Mouse (Mus musculus): ENCODE results near the gene Lrfn3. TPM values are rescaled to one million over a fixed set of nuclear protein-coding genes. Genes with fewer than 3 reads are reported as not detected.

Lrfn3 gene
- polyA plus RNA-seq, 1 experiment from 2014 or later, result 8.1 TPM

DNA sequence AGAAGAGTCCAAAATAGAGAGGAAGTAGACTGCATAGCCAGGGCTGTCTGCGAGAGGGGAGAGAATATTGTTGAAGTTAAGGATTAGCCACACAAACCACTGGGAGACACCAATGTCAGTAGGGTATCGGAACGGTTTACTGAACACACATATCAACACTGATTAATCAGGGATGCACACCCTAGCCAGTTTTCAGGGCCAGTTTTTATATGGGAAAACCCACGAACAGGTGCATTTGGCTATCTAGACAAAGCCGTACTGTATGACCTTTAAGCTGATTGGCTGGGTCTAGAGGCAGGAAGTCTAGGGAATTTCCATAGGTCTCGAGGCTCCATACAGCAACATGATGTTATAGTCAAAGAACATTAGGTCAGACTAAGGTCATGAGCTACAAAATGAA, 39.7 kb downstream of the Lrfn3 start:
- peak; percentile 3; the same call in 1 of the 2 replicates for ATAC-seq
- 38% methylated on average over 6 of the region's 6 CpGs for WGBS
- H3K27ac ChIP-seq, result peak overlapping the region; percentile 58; the same call in 1 of the 2 replicates
- H3K27me3 ChIP-seq, result 0 out of 2 replicates have a peak, but pooled peaks cover 3% of the 10 kb centered on the region
- H3K9me3 ChIP-seq (replicated peaks), result no peaks in the 10 kb centered on the region; the same call in 1 of the 2 replicates
- peak overlapping the region; percentile 83 for H3K4me3 ChIP-seq
- peak overlapping the region; percentile 86 for H3K4me2 ChIP-seq
- peaks cover 23% of the 10 kb centered on the region for H3K4me1 ChIP-seq
- H3K36me3 ChIP-seq (ENCODE audit: poor library complexity, severe bottlenecking), result no peaks in the 10 kb centered on the region
- peak overlapping the region; percentile 60 for H3K9ac ChIP-seq

DNA sequence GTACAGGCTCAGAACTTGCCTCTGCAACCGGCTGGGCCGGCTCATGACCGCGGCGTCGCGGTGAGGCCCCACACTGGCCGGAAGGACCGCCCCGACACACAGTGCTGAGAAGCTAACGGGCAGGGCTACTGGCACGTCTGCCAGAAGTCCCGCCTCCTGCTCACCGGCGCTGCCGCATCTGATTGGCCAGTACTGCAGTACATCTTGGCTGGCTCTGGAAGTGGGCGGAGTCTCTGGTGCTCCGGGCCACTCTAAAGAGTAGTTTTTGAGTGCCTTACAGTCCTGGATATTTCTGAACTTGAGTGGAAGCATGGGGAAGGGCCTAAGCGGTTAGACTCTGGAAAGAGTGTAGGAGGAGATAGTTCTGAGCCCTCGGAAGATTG, 40.3 kb downstream of the Lrfn3 start:
- peak; percentile 100 for ATAC-seq
- 0% methylated on average over 20 of the region's 20 CpGs for WGBS

DNA sequence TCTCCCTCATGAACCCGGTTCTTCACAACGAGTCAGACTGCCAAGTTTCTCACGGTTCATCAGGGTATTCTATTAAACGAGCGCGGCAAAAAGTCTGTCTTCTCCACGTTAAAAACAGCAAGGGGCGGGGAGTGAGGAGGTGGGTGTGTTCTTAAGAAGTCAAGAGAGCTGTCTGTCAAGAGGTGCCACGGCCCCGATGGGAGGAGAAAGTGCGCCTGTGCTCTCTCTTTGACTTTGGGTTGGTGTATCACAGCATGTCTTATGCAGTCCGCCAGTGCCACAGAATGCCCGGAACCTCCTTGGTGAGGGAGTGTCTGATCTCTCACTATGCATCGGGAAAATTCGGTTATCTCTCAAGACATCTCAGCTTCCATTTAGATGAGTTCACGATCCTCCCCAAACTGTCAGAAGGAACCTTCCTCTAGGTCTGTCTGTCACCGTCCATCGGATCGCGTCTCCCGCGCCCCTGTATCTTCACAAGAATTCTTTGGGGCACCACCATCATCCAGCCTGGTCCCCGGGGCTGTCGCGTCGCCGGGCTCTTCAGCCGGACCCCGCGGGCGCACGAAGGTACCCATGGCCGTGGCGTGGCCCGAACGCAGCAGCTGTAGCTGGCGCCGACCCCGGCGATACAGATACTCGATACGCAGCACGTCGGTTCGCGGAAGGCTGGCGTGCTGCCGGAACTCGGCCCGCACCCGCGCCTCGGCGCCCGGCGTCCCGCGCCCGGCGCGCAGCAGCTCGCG, 40.9 kb downstream of the Lrfn3 start, which contains the start of gene E130208F15Rik:
E130208F15Rik (plus strand) TSS at position 202 of the 746 bp plus-strand sequence.
- H3K36me3 ChIP-seq (ENCODE audit: poor library complexity, severe bottlenecking), result no peaks in the 10 kb centered on the region
- under 1% methylated on average over 63 of the region's 63 CpGs for WGBS
- H3K27me3 ChIP-seq, result no peaks in the 10 kb centered on the region
- peak within 1 kb of the TSS; percentile 92 for H3K9ac ChIP-seq
- peaks cover 19% of the 10 kb centered on the region for H3K4me1 ChIP-seq
- H3K4me3 ChIP-seq, result peak within 1 kb of the TSS; percentile 83
- no peaks in the 10 kb centered on the region; the same call in 1 of the 2 replicates for H3K9me3 ChIP-seq (replicated peaks)
- H3K4me2 ChIP-seq, result peak within 1 kb of the TSS; percentile 86
- H3K27ac ChIP-seq, result peak within 1 kb of the TSS; percentile 73
- ATAC-seq, result peak; percentile 69

More for the DNA sequence above, 40.3 kb downstream of the Lrfn3 start:
- 0 out of 2 replicates have a peak, but pooled peaks cover 3% of the 10 kb centered on the region for H3K27me3 ChIP-seq
- peak overlapping the region; percentile 92 for H3K9ac ChIP-seq
- peaks cover 21% of the 10 kb centered on the region for H3K4me1 ChIP-seq
- H3K27ac ChIP-seq, result peak overlapping the region; percentile 73
- no peaks in the 10 kb centered on the region; the same call in 1 of the 2 replicates for H3K9me3 ChIP-seq (replicated peaks)
- H3K36me3 ChIP-seq (ENCODE audit: poor library complexity, severe bottlenecking), result no peaks in the 10 kb centered on the region
- H3K4me3 ChIP-seq, result peak overlapping the region; percentile 83
- peak overlapping the region; percentile 86 for H3K4me2 ChIP-seq

DNA sequence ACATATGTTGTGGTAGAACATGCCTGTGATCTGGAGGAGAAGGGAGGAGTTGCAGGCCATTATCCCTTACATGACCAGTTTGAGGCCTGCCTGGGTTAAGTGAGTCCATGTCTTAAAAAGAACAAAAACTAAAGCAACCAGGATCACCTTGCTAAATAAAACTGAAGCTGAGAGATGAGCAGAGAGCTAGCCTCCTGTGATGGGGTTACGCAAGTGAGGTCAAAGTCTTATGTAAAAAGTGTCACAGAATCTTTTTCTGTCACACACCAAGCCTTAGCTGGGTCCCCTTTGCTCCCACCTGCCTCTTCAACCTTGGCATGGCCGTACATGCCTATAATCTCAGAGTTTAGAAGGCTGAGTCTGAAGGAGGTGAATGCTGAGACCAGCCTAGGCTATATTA, 41.6 kb downstream of the Lrfn3 start:
- no peak for ATAC-seq
- WGBS, result 79% methylated on average over 2 of the region's 2 CpGs
- Histone ChIP-seq H3K36me3 (ENCODE audit: poor library complexity, severe bottlenecking) (no peaks in the 10 kb centered on the region), H3K4me2 (peak overlapping the region; percentile 86), H3K4me1 (peaks cover 19% of the 10 kb centered on the region), H3K9me3 (replicated peaks) (no peaks in the 10 kb centered on the region; the same call in 1 of the 2 replicates), H3K27ac (no peak overlapping the region), H3K27me3 (no peaks in the 10 kb centered on the region), H3K9ac (peak overlapping the region; percentile 92; the same call in 1 of the 2 replicates), H3K4me3 (peak overlapping the region; percentile 83)

DNA sequence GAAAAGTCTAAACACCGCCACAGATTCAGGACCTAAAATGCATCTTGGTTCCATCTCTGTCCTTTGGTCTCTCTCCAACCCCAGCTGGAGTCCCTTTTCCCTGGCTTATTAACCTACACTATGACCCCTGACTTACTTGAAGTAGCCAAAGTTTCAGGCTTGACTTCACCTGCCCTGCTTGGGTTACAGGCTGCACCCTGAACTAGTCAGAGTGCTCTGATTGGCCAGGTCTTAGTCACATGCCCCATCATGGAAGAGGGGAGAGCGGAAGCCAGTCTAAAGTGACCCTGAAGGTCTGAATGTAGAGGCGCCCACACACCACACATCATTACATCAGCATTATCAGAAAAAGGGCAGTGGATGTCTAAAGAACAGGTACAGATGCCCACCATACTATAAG, 44.4 kb downstream of the Lrfn3 start:
- H3K4me2 ChIP-seq, result no peak overlapping the region
- H3K27ac ChIP-seq, result no peak overlapping the region
- no peaks in the 10 kb centered on the region for H3K9me3 ChIP-seq (replicated peaks)
- H3K9ac ChIP-seq, result no peak overlapping the region
- WGBS, result 94% methylated on average over 3 of the region's 3 CpGs
- no peaks in the 10 kb centered on the region for H3K36me3 ChIP-seq (ENCODE audit: poor library complexity, severe bottlenecking)
- peaks cover 25% of the 10 kb centered on the region for H3K4me1 ChIP-seq
- no peaks in the 10 kb centered on the region for H3K27me3 ChIP-seq
- no peak for ATAC-seq
- no peak overlapping the region for H3K4me3 ChIP-seq

DNA sequence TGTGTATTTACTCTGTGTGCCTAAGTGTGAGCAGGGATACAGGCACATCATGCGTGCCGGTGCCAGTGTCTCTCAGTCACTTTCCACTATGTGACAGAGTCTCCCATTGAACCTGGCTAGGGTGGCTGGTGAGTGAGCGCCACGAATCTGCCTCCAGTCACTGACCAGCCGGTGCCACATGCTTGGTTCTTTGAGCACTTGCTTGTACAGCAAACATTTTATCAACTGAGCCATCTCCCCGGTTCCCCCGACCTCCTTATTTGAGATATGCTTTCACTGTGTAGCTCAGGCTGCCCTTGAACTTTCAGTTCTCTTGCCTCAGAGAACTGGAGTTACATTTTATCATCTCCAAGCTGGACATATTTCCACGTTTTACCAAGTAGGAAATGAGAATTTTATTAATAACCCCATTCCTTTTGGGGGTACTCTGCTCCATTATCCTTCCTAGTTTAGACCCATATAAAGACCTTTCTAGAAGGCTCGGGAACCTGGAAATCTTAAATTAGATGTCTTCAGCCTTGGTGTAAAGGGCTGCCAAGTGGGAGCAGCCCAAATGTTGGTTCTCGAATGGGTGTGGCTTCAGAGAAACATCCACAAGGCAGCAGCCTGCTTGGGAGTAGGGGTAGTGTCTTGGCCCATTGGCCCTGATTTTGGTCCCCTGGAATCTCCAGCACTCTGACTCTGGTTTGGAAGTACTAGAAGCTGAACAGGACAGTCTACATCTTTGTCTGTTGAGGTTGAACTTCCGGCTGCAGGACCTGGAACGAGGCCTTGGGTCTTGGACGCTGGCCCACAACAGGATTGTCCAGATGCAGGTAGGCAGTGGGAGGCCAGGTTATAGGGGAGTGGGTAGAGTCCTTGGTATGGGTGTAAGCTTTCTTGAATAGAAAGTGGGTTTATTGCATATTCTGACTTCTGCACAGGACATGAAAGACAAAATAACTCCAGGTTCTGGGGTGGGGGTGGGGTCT, 46.7 kb downstream of the Lrfn3 start:
- Histone ChIP-seq H3K4me1 (peaks cover 10% of the 10 kb centered on the region), H3K9ac (no peak overlapping the region), H3K4me3 (no peak overlapping the region), H3K4me2 (no peak overlapping the region), H3K27me3 (no peaks in the 10 kb centered on the region), H3K9me3 (replicated peaks) (no peaks in the 10 kb centered on the region), H3K27ac (no peak overlapping the region), H3K36me3 (ENCODE audit: poor library complexity, severe bottlenecking) (peaks cover 11% of the 10 kb centered on the region; the same call in 1 of the 2 replicates)
- no peak for ATAC-seq
- 77% methylated on average over 13 of the region's 13 CpGs for WGBS

DNA sequence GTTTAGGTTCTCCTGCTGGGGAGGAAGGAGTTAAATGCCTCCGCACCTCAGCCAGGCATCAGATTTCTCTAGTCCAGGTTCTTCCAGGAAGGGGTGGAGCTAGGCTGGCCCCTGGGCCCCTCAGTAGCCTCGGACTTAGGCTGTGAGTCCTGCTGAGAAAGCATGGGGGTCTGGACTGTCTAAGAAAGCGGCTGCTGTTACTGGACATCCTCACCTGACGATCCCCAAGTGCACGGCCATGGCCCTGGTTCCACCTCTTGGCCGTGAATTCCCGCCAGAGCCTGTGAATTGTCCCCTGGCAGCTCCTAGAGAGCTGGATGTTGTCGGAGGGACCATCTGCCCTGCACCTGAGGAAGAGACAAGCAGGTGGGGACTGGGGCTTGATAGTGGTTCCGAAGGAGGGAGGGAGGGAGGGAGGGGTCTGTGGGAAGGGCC, 47.8 kb downstream of the Lrfn3 start, which contains the start of gene Syne4:
Syne4 (plus strand) TSS at position 87 of the 435 bp plus-strand sequence.
- Histone ChIP-seq H3K27me3 (no peaks in the 10 kb centered on the region), H3K9me3 (replicated peaks) (no peaks in the 10 kb centered on the region), H3K4me2 (peak within 1 kb of the TSS; percentile 40), H3K9ac (peak within 1 kb of the TSS; percentile 54), H3K4me3 (peak within 1 kb of the TSS; percentile 6; the same call in 1 of the 2 replicates), H3K4me1 (peaks cover 10% of the 10 kb centered on the region), H3K27ac (no peak within 1 kb of the TSS), H3K36me3 (ENCODE audit: poor library complexity, severe bottlenecking) (peaks cover 11% of the 10 kb centered on the region; the same call in 1 of the 2 replicates)
- WGBS, result 2% methylated on average over 9 of the region's 9 CpGs
- ATAC-seq, result no peak

DNA sequence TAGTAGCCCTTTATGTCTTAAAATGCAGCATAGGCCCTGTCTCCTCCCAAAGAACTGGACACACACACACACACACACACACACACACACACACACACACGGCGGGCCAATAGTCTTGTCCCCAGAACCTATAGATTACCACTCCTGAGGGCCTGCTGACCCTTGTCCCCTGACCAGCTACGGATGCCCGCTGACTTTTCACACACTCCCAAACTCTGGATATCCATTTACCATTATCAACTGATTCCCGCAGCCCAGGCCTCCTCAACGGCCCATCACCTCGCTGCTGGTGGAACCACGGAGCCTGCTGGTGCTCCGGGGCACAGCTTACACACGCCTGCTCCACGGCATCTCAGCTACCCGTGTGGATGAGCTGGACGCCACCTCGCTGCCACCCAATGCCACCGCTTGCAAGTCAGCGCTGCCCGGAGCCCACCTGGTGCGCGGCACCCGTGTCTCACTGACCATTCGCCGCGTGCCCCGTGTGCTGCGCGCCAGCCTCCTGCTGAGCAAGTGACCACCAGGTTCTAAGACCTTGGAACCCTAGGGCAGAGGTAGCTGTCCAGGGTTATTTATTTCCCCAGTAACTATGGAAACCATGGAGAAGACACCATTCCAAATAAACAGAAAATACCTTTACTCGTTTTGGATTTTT, 48.8 kb downstream of the Lrfn3 start:
- ATAC-seq, result no peak
- 49% methylated on average over 27 of the region's 27 CpGs for WGBS
- Histone ChIP-seq H3K36me3 (ENCODE audit: poor library complexity, severe bottlenecking) (peaks cover 11% of the 10 kb centered on the region; the same call in 1 of the 2 replicates), H3K27ac (no peak overlapping the region), H3K4me2 (no peak overlapping the region), H3K4me3 (no peak overlapping the region), H3K9me3 (replicated peaks) (no peaks in the 10 kb centered on the region), H3K9ac (no peak overlapping the region), H3K27me3 (no peaks in the 10 kb centered on the region), H3K4me1 (peaks cover 17% of the 10 kb centered on the region)

DNA sequence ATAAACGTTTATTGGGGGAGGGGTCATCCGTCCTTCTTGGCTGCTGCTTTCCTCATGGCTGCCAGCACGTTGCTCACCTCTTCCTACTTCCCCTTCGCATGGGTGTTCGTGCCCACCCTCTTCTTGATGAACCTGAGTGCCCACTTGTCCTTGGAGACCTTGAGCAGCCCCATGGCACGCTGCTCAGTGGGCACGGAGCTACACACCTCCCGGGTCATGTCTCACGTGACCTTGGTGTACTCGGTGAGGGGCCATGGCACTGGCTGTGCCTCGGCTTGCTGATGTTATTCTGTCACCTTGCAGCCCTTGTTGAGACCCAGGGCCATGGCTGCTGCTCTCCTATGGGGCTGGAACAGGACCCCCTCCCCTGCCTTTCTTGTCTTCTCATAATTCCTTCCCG, 52.4 kb downstream of the Lrfn3 start:
- H3K4me1 ChIP-seq, result peaks cover 23% of the 10 kb centered on the region
- no peak for ATAC-seq
- 90% methylated on average over 12 of the region's 12 CpGs for WGBS
- no peak overlapping the region for H3K4me3 ChIP-seq
- H3K36me3 ChIP-seq (ENCODE audit: poor library complexity, severe bottlenecking), result peaks cover 34% of the 10 kb centered on the region
- no peaks in the 10 kb centered on the region for H3K9me3 ChIP-seq (replicated peaks)
- no peak overlapping the region for H3K4me2 ChIP-seq
- no peak overlapping the region for H3K27ac ChIP-seq
- no peak overlapping the region for H3K9ac ChIP-seq
- H3K27me3 ChIP-seq, result no peaks in the 10 kb centered on the region

DNA sequence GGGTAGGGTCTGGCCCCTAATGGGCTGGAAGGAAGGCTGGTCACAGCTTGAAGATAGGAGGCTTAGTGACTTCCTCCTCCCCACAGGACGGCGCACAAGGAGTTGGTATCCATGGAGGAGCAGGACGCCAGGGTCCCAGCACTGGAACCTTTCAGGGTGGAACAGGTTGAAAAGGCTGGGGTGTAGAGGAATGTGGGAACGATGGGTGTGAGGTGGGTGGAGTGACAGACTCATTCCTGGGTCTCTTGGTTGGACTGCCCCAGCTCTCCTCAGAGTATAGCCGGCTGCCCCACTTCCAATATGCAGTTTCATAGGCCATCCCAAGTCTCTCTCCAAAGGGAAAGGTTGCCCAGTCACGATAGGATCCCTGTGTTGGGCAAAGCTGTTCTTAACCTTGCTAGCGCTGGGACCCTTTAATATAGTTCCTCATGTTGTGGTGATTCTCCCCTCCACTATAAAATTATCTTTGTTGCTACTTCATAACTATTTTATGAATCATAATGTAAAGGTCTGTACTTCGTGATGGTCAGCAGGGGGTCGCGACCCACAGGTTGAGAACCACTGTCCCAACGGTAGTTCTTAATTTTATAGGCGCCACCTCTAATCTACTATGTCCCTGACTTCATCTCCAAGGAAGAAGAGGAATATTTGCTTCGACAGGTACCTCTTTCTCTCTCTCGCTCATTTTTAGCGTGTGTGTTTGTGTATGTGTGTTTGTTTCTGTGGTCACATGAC, 53.0 kb downstream of the Lrfn3 start:
- H3K27ac ChIP-seq, result no peak overlapping the region
- H3K4me3 ChIP-seq, result peak overlapping the region; percentile 71
- no peaks in the 10 kb centered on the region for H3K9me3 ChIP-seq (replicated peaks)
- peak overlapping the region; percentile 83 for H3K9ac ChIP-seq
- no peaks in the 10 kb centered on the region for H3K27me3 ChIP-seq
- WGBS, result 72% methylated on average over 15 of the region's 15 CpGs
- peaks cover 20% of the 10 kb centered on the region for H3K4me1 ChIP-seq
- peak overlapping the region; percentile 90 for H3K4me2 ChIP-seq
- no peak for ATAC-seq
- H3K36me3 ChIP-seq (ENCODE audit: poor library complexity, severe bottlenecking), result peaks cover 37% of the 10 kb centered on the region

Measured in forebrain, embryonic 13.5 days (tissue).